Mouse (Mus musculus) macrophage (primary cell): ENCODE measurements around the gene Elk3. TPM values are rescaled to one million over a fixed set of nuclear protein-coding genes. Genes with fewer than 3 reads are reported as not detected.
A peak's percentile ranks its signal among the peaks of the same experiment; 100 is the strongest.

Experiments
- H3K27ac ChIP-seq: fragments of 350-480 bp; formaldehyde crosslinking; 2 replicates; pipeline ENCODE4 v1.9.0; 2021
- H3K36me3 ChIP-seq: fragments of 350-480 bp; formaldehyde crosslinking; 2 replicates; pipeline ENCODE4 v1.9.0; 2021; ENCODE audit errors: inconsistent target
- H3K4me3 ChIP-seq: fragments of 350-480 bp; formaldehyde crosslinking; 2 replicates; pipeline ENCODE4 v1.9.0; 2021; ENCODE audit errors: inconsistent target
- H3K79me2 ChIP-seq: fragments of 350-480 bp; formaldehyde crosslinking; 2 replicates; pipeline ENCODE4 v1.9.0; 2021; ENCODE audit errors: inconsistent target
- WGBS: methylation state at CpG from one replicate; pipeline ENCODE4 v1.1.7; 2026; ENCODE audit warnings: inconsistent platforms; ENCODE audit not compliant: missing documents; 5-methylcytosine and 5-hydroxymethylcytosine counted together
- polyA plus RNA-seq: library from polyadenylated mRNA; stranded (reverse); fragments of 250-400 nt; gene quantifications from 3 replicates; pipeline ENCODE4 v1.2.4, GENCODE M21; 2018; ENCODE audit warnings: inconsistent platforms

Gene Elk3
- polyA plus RNA-seq, 1 experiment from 2014 or later = 23.9 TPM

- no peak overlapping the region for H3K27ac ChIP-seq
- no peaks in the 10 kb centered on the region for H3K79me2 ChIP-seq
- WGBS = 84% methylated on average over 3 of the region's 3 CpGs
- H3K4me3 ChIP-seq = no peak overlapping the region
- no peaks in the 10 kb centered on the region for H3K36me3 ChIP-seq
These were observed 32.1 kb upstream of the Elk3 start for GRCm38 (mm10) chr10:93342986-93343385.

GRCm38 (mm10) chr10:93338526-93338925 lies 27.6 kb upstream of the Elk3 start:
- Histone ChIP-seq H3K79me2 (no peaks in the 10 kb centered on the region), H3K36me3 (no peaks in the 10 kb centered on the region), H3K27ac (no peak overlapping the region), H3K4me3 (no peak overlapping the region)
- WGBS = 94% methylated on average over 5 of the region's 5 CpGs

DNA sequence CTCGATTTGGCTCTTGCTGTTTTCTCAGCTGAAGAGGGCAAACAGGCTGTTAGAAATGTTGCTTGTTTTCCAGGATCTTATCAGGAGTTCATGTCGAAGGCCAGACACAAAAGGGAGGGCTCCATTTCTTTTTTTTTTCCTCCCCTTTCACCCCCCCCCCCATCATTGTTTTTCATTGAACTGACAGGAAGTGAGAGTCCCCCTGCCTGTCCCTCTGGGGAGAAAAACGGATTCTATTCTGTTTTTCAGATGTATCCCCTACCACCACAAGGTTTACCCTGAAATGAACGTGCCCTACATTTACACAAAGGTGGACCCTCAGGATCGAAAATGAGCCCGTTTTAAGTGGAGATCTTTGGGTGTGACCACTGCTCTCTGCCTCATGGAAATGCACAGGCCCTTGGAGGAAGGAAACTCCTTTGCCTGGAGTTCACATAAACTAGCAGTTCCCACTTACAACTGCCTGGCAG lies 25.6 kb upstream of the Elk3 start:
- Histone ChIP-seq H3K4me3 (peak overlapping the region; percentile 10; the same call in 1 of the 2 replicates), H3K27ac (peak overlapping the region; percentile 68), H3K79me2 (no peaks in the 10 kb centered on the region), H3K36me3 (no peaks in the 10 kb centered on the region)
- WGBS = 15% methylated on average over 6 of the region's 6 CpGs

DNA sequence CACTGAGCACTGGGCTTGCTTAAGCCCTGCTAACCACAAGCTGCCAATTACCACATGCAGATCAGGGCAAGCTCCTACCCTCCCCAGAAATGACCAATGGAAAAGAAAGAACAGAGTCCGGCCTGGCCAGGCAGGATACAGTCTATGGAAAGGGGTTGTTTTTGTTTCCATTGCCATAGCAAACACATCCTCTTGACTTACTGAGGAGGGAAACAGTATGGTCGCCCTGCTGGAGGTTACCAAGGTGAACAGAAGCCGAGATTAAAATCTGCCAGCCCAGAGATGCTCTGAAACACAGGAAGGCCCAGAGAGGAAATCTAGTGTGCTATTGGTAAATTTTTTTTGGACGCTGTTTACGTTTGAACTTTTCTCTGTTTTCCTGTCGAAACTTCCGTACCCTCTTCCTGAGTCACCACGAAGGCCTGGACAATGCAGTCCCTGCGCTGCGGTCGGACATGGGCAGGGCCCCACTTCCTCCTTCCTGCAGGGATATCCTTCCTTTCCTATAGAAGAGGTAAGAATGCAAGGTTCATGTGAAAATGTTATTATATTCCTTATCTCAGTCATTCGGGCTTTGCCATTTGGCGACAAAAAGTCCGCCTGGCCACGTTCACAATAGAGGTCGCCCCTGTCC lies 25.0 kb upstream of the Elk3 start:
- WGBS = 11% methylated on average over 16 of the region's 16 CpGs
- H3K36me3 ChIP-seq = no peaks in the 10 kb centered on the region
- peak overlapping the region; percentile 68 for H3K27ac ChIP-seq
- H3K79me2 ChIP-seq = no peaks in the 10 kb centered on the region
- peak overlapping the region; percentile 10; the same call in 1 of the 2 replicates for H3K4me3 ChIP-seq

GRCm38 (mm10) chr10:93335001-93335400 lies 24.1 kb upstream of the Elk3 start:
- Histone ChIP-seq H3K79me2 (no peaks in the 10 kb centered on the region), H3K36me3 (no peaks in the 10 kb centered on the region), H3K4me3 (no peak overlapping the region), H3K27ac (no peak overlapping the region)
- 82% methylated on average over 2 of the region's 2 CpGs for WGBS

- Histone ChIP-seq H3K79me2 (no peaks in the 10 kb centered on the region), H3K4me3 (no peak overlapping the region), H3K27ac (no peak overlapping the region), H3K36me3 (no peaks in the 10 kb centered on the region)
- 92% methylated on average over 5 of the region's 5 CpGs for WGBS
These were observed 22.3 kb upstream of the Elk3 start for GRCm38 (mm10) chr10:93333239-93333638.

DNA sequence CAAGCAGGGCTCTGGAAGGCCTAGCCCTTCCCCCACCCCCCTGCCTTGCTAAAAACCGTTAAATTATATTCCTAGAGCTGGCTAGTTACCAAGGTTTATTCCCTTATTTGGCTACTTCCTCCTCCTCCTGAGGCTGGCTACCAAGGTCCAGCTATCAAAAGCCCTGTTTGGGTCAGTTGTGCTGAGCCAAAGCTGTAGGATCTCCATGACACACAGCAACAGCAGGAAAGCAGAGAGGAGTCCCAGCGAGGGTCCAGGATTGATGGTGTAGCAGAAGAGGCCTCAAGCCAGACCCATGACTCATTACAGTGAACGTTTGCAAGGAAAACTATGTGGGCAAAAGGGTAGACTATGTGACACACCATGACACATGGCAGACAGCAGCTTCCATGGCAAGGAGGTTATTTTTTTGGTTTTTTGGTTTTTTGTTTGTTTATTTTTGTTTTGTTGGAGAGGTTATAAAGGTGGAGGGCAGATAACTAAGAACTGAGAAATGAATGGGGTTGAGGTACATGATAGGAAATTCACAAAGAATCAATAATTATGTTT lies 21.4 kb upstream of the Elk3 start:
- no peaks in the 10 kb centered on the region for H3K79me2 ChIP-seq
- peak overlapping the region; percentile 21; the same call in 1 of the 2 replicates for H3K27ac ChIP-seq
- no peak overlapping the region for H3K4me3 ChIP-seq
- 32% methylated on average over 3 of the region's 3 CpGs for WGBS
- H3K36me3 ChIP-seq = no peaks in the 10 kb centered on the region

- Histone ChIP-seq H3K27ac (no peak overlapping the region), H3K79me2 (no peaks in the 10 kb centered on the region), H3K36me3 (no peaks in the 10 kb centered on the region), H3K4me3 (no peak overlapping the region)
- 96% methylated on average over 4 of the region's 4 CpGs for WGBS
These were observed 20.6 kb upstream of the Elk3 start for GRCm38 (mm10) chr10:93331543-93331942.

DNA sequence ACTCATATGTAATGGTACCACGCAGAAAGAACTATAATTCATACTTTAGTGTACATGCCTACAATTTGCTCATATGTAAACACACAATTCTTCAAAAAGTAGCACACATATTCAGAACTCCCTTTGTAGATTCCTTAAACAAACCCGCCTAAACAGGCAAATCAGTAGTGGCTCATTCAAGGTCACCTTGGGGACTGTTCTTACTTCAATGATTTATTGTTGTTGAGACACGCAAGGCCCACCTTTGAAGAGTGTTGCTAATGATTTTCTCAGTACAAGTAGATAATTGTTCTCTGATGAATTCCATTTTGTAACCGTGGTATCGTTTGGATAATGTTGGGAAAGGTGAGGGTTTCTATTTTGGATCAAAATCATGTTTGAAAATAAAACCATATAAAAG lies 17.4 kb upstream of the Elk3 start:
- H3K4me3 ChIP-seq = no peak overlapping the region
- H3K36me3 ChIP-seq = no peaks in the 10 kb centered on the region
- no peak overlapping the region for H3K27ac ChIP-seq
- WGBS = 100% methylated on average over 5 of the region's 5 CpGs
- H3K79me2 ChIP-seq = no peaks in the 10 kb centered on the region

DNA sequence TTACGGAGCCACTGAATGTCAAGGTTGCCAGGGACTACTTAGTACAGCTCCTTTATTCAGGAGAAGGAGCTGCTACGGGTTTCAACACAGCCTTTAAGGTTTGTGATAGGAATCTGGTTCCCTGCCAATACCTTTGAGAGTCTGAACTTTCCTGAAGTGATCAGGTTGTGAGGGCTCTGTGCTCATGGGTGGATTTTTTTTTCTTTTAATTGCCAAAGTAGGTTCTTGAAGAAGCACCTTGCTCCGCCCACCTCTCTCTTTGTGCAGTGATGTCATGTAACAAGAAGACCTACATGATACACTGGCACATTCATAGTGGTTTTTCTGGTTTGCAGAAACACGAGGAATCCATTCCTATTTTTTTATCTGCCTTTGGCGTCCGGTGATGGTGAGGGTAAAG lies 16.3 kb upstream of the Elk3 start:
- Histone ChIP-seq H3K79me2 (no peaks in the 10 kb centered on the region), H3K4me3 (no peak overlapping the region), H3K36me3 (no peaks in the 10 kb centered on the region), H3K27ac (no peak overlapping the region)
- 85% methylated on average over 6 of the region's 6 CpGs for WGBS

- 65% methylated on average over 8 of the region's 8 CpGs for WGBS
- no peak overlapping the region for H3K27ac ChIP-seq
These were observed 15.8 kb upstream of the Elk3 start for GRCm38 (mm10) chr10:93326741-93327100.

DNA sequence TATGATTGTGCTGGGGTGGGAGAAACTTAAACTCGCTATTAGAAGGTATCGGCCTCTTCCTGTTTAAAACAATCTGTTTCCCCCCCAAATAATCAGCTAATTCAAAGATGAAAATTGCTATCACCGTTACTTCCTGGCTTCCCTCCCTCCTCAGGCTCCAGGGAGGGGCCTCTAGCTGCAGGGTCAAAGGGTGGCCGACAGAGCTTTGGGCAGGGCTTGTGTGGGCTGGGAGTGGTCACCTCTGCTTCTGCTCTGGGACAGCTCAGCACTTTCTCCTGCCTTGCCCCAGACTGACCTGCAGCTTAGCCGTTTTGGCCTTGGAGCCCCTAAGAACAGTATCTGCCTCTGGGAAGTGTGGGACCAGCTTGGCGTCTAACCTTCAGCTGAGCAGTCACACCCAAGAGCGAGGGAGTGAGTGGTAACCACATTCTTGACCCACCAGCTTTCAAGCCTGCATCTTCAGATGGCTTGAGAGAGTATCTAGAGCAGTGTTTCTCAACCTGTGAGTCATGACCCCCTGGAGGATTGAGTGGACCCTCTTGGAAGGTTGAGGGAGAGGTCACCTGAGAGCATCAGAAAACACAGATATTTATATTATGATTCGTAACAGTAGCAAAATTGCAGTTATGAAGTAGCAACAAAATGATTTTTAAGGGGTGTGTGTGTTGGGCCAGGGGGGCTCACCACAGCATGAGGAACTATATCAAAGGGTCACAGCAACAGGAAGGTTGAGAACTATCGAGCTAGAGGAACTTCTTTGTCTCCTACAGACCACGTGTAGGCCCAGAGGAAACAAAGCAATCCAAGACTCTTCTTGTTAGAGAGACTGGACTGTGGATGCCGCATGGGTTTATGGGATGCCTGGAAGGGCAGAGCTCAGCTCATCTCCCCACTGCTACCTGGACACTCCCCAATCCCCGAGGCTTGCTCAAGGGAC lies 15.1 kb upstream of the Elk3 start:
- WGBS = 46% methylated on average over 11 of the region's 12 CpGs
- H3K4me3 ChIP-seq = no peak overlapping the region
- H3K27ac ChIP-seq = no peak overlapping the region
- H3K79me2 ChIP-seq = no peaks in the 10 kb centered on the region
- no peaks in the 10 kb centered on the region for H3K36me3 ChIP-seq

More at GRCm38 (mm10) chr10:93326741-93327100, 15.8 kb upstream of the Elk3 start:
- no peaks in the 10 kb centered on the region for H3K79me2 ChIP-seq
- H3K4me3 ChIP-seq = no peak overlapping the region
- H3K36me3 ChIP-seq = no peaks in the 10 kb centered on the region

DNA sequence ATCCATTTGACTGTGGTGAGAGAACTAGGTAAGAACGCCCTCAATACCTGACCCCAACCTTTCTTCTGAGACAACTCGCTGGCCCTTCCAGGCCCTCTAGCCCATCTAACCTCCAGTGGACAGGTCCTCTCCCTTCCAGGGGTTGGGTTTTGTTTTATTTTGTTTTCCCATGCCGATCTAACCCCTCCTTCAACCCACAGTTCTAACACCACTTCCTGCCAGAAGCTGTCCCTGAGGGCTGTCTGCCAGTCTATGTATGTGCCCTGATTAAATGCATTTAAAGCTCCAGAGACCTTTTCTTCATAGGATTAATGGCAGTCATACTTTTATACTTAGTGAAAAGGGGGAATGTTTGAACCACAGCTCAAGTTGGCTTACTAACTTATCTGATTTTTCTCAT lies 14.4 kb upstream of the Elk3 start:
- no peaks in the 10 kb centered on the region for H3K36me3 ChIP-seq

DNA sequence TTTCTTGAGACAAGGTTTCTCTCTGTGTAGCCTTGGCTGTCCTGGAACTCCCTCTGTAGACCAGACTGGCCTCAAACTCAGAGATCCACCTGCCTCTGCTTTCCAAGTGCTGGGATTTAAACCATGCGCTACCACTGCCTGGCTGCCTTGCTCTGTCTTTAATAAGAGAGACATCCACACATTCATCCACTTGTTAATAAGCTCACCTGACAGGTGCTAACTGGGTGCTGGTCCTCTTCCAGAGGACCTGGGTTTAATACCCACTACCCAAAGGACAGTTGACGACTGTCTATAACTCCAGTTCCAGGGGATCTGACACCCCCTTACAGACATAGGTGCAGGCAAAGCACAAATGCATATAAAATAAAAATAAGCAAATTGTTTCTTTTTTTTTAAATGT lies 13.5 kb upstream of the Elk3 start:
- Histone ChIP-seq H3K27ac (no peak overlapping the region), H3K79me2 (no peaks in the 10 kb centered on the region), H3K36me3 (no peaks in the 10 kb centered on the region), H3K4me3 (no peak overlapping the region)
- WGBS = 96% methylated on average over 2 of the region's 2 CpGs

More for the DNA sequence above, 14.4 kb upstream of the Elk3 start:
- no peak overlapping the region for H3K27ac ChIP-seq
- WGBS = 34% methylated on average over 3 of the region's 3 CpGs
- no peaks in the 10 kb centered on the region for H3K79me2 ChIP-seq
- H3K4me3 ChIP-seq = no peak overlapping the region

DNA sequence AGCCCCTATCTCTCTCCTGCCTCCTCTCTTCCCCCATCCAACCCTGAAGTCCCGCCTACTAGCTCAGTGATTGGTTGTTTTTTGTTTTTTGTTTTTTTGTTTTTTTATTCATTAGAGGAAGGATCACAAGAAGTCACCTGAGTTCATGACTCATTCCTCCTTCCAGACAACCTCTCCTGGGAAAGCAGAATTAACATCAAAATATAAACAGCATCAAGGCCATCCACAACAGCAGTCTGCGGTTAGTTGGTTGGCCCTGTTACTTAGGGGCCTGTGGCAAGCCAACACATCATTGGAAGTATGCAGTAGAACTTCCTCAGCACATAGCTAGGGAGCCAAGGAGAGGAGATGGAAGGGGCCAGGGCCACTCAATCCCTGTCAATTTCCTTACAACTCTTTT lies 12.7 kb upstream of the Elk3 start:
- Histone ChIP-seq H3K36me3 (no peaks in the 10 kb centered on the region), H3K4me3 (no peak overlapping the region), H3K79me2 (no peaks in the 10 kb centered on the region), H3K27ac (no peak overlapping the region)
- WGBS = 100% methylated on average over 2 of the region's 2 CpGs
